Mouse (Mus musculus): ENCODE measurements around the gene Ppp2r5b.

DNA sequence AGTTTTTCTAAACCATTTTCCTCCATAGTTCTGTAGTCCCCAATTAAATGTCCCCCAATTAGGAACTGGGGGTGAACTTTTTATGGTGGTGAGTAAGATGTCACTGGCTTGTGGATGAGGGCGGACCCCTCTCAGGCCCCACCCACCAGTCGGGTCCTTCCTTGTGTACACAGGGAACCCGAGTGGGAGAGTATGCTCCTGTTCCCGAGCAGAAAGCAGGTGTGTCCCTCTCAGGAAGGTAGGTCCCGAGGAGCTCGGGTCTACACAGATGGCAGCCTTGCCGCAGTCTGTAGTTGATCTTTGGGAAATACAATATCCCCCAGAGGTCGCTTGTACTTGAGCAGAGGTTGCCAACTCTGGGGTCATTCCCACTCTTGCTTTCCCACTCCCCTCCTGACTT, 49.6 kb upstream of the Ppp2r5b start:
- TF ChIP-seq CTCF (IDR thresholded peaks at IDR 0.05; ENCODE audit: borderline replicate concordance, insufficient read depth, low read depth, low read length) (no peak), POLR2A (IDR thresholded peaks at IDR 0.05; ENCODE audit: borderline replicate concordance, insufficient read depth, low read length) (no peak)
